Mouse (Mus musculus) urinary bladder, postnatal 4 days (tissue): Measurements from ENCODE around the gene Idh1.
A peak's percentile ranks its signal among the peaks of the same experiment; 100 is the strongest.

ENCODE experiments used
- DNase-seq, 2 experiments: peaks; one replicate each; pipeline ENCODE4 v3.0.0; 2021 to 2022; ENCODE audit warnings: low spot score in 2 of 2

The Idh1 gene

DNA sequence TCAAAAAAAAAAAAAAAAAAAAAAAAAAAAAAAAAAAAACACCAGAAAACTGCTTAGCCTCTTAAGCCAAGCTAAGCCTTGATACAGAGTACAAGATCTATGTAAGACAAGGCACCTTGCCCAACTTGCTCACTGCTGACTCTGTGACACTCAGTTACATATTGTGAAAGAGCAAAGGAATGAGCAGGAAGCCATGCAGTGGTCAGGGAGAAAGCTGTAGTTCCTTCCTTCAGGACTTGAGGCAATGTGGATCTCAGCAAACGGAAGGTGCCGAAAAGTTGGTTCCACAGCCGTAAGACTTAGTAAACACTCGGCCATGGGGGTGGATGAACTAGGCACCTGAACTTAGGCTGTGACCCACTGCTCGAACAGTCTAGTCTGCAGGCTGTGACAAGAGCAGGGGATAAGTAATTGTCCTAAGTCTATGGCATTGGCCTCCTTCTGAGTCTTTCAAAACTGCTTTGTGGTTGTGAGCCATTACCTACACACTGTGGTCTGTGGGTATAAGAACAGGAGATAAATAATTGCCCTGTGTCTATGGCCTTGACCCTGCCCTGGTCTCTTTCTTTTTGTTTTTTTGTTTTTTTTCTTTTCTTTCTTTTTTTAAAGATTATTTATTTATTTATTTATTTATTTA is 72.6 kb downstream of the Idh1 start:
- DNase-seq = no peak

DNA sequence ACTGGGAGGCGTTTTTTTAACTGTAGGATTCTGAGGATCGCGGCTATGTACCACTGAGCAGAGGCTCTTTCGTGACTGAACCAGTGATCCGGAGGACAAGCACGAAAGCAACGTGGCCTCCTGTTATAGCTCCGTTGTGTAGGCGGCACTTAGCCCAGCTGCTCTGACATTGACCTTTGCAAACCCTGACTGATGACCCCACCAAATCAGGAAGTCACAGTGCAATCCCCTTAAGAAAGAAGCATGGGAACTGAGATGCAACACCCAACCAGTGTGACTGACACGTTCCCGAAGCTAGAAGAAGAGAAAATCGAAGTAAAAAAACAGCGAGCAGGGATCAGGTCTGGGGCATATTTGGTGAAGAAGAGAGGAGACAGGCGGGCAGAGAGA is 73.5 kb downstream of the Idh1 start:
- no peak for DNase-seq

DNA sequence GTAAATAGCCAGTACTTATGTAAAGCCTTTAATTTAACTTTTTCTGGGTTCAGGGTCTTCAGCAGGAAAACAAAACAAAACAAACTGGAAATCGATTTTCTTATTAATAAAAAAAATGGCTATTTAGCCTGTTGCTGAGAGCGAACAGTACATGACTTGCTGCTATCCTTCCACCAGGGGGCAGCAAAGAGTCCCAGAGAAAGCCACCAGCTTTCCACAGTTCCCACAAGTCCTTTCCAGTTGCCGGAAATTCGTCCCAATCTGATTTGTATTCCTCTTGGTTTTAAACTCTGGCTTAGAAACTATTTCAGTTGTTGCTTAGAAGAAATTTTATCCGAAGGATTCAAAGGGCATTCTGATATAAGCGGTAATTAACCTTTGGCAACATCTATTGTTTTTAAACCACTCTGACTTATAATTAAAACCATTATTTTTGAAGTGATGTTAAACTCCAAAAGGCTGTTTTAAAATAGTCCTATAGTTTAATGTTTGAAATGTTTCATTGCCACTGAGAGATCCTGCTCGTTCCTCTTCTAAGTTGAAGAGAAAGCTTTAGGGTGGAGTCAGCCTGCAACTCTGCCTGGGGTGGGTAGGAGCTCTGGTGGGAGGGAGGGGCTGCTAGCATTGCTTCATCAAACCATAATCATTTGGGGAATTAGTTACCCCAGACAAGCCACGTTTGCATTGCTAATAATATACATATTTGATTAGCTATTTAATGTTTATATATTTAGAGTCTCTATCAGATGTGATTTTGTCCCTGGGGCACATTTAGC is 74.1 kb downstream of the Idh1 start:
- peak; percentile 42 to 73 for DNase-seq

DNA sequence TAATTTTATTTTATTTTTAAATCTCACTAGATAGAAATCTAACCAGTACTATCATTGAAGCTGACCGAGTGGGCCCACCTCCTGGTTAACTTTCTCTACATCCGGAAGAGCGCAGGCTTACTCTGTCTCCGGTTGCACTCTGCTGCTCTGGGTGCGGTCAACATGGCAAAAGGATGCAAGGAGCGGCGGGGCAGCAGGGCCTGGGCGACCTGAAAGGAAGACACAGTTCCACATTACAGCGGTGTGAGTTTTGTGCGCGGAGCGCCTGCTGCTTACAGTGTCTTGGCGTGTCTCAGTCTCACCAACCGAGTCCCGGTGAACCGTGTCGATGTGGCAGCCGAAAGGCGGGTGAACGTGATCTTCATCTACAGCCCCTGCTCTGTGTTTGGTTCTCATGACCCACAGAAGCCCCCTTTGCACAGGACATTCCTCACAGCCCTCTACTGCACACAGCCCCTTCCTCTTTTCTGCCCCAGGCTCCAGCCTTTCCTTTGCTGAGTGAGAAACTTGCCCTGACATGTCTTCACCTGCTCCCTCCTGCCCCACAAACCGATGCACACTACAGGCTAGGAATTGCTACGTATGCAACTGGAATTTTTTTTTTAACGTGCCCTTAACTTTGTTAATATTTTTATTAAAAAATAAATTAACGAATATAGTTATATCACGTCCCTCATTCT is 76.4 kb downstream of the Idh1 start:
- DNase-seq = no peak

DNA sequence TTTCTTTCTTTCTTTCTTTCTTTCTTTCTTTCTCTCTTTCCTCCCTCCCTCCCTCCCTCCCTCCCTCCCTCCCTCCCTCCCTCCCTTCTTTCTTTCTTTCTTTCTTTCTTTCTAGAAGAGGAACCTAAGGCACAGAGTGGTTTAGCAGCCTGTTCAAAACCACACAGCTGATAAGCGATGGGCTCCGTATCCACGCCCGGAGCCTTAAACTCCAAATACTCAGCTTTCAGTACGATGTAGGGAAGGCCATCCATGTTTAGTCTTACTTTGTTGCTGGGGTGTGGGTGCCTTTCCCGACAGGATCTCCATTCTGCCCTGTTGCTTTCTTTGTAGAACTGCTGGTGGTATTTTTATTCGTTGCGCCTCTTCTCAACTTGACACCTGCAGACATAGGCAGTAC is 77.1 kb downstream of the Idh1 start:
- DNase-seq = no peak
